Mouse (Mus musculus) heart, adult 18-20 months (tissue): ENCODE measurements at regions not wholly inside any gene's neighbourhood (a gene's known extent, or its start where the extent isn't known, plus 50 kb on each side); places are given as distances from the start of the nearest gene placed in this dataset.

Experiments used
- DNase-seq, 2 experiments: peaks; one replicate each; pipeline ENCODE4 v3.0.0; 2021 to 2022; ENCODE audit warnings: mixed read lengths in 1 of 2

DNA sequence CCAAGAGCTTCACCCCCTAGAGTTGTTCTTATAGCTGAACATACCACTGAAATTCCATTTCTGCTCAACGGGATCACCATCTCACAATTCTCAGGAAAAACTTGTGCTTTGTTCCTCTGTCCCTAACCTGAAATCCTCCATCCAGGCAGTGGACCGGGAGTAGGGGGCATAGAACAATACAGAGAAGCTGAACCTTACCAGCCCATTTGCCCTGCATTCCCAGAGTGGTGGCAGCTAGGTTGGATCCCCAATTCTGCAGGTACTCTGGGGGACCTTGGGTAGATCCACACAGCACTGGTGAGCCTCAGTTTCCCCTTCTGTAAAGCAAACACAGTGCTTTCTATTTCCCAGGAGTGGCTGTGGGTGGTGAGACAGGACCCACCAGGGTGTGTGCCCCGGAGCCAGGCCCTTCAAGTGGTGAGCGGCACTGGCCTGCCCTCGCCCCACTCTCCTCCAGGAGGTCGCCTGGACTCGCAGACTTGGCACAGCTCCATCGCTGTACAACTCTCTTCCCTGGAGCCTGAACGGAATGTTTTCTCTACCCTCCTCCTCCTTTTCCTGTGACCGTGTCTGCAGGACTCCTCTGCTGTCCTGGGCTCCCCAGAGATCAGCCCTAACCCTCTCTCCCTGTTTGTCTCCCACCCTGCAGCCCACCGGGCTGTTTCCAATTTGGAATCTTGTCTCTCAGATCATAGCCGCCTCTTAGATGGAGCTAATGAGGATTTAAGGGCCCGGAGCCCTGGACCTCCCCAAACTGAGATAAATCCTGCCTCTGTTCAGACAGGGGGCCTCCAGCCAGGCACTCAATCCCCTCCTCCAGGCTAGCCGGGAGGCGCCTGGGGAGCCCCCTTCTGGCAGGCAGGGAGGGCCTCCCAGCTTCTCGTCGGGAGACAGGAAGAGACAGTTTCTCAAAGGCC lies 52.3 kb upstream of the Cux1 start:
- peak; percentile 19 to 39 for DNase-seq

DNA sequence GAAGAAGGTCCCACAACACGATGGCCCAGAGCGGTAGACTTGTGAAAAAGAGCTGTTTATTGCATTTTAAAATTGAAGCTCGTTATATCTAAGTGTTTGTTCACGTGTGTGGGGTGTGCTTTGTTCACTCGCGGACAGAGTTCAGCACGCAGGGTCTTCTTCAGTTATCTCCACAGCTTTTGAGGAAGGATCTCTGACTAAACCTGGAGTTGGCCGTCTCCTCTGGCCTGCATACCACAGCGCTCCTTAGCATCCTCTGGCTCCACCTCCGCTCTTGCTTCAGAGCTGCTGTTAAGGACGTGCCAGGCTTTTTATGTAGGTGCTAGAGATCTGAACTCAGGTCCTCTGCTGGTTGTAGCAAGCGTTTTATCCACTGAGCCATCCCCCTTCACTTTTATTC lies 52.9 kb upstream of the Cux1 start:
- no peak for DNase-seq

DNA sequence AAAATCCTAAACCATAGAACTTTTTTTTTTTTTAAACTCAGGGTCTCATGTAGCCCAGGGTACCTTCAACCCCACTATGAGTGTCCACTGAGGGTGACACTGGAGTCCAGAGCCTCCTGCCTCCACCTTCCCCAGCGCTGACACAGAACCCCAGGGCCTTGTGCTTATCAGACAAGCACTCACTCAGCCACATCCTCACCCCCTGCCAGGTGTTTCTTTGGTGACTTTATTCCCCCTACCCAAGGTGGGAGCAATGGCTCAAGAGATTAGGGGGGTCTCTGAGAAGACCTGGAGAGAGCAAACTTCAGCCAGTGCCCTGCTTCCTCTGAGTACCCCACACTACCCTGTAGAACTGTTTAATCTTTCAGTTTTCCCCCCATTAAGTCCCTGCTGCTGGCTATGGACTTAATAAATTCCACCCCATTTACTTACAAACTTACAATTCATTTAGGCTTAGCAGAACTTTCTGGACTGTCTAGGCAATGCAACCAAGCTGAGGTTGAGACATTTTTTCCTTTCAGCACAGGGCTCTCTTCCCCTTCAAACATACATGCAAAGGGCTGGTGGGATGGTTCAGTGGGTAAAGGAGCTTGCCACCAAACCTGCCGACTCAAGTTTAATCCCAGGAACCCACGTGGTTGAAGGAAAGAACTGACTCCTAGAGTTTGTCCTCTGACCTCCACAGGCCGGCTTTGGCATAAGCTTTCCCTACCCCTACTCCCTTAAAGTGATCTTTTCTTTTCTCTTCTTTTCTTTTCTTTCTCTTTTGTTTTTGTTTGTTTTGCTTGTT lies 54.2 kb upstream of the Cux1 start:
- DNase-seq, result no peak

DNA sequence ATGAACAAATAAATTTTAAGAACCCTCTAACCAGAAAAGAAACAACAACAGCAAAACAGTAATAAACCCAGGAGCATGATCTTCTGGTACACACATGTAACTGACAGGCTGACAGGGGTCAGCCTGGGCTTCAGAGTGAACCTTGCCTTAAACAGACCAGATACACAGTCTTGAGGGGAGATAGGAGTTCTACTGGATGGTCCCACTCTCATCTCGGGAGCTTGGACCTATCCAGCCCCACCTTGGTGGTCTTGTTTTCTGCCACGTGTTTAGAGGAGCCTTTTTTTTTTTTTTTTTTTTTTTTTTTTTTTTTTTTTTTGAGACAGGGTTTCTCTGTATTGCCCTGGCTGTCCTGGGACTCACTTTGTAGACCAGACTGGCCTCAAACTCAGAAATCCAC lies 54.9 kb upstream of the Cux1 start:
- DNase-seq, result no peak

DNA sequence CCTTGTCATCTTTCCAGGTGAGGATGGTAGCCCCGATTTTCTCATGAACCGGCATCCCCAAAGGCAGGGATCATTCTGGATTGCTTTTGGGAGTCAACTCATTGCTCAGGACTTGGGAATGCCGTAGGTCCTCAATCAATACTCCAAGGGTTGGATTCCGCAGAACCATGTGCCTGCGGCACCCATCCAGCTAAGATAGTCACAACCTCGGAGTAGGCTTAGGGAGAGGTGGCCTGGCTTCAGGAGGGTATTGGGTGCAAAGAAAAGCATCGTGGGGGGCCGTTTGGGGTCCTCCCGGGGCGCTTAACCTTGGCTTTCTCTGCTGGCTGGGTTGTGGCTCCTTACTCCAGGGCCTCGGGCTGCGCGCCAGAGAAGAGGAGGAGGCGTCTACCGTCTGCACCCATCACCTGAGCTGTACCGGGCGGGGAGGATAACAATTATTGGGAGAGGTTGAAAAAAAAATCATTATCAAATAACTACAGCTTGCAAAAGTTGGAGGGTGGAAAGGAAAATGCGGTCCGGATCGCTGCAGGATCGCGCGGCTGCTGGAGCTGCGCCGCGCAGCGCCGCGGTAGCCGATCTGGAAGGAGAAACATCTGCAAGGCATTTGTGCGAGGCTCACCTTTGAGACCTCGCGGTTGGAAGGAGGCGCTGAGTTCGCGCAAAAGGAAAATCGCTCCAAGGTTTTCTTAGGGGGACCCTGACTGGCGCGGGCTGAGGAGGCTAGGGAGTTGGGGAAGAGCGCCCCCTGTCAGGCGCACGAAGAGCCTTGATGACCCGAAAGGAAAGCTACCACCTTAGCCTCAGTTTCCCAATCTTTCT lies 55.6 kb upstream of the Cux1 start:
- DNase-seq, result peak; percentile 63 to 85

DNA sequence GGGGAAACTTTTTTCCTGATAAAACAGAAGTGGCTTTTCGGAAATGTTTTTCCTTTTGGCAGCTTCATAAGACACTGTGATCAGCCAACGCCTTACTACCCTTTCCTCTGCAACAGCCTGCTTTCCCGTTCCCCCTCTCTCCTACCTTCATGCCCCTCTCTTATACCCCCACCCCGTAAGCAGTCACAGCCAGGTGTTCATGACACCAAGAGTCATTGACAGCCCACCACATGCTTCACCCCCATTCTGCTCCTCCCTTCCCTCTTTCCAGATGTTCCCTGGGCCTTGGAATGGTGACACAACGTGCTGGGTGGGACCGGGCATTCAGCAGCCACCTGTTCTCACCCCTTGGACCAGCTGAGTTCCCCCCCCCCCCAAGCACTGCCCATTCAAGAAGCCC lies 56.5 kb upstream of the Cux1 start:
- DNase-seq, result no peak

DNA sequence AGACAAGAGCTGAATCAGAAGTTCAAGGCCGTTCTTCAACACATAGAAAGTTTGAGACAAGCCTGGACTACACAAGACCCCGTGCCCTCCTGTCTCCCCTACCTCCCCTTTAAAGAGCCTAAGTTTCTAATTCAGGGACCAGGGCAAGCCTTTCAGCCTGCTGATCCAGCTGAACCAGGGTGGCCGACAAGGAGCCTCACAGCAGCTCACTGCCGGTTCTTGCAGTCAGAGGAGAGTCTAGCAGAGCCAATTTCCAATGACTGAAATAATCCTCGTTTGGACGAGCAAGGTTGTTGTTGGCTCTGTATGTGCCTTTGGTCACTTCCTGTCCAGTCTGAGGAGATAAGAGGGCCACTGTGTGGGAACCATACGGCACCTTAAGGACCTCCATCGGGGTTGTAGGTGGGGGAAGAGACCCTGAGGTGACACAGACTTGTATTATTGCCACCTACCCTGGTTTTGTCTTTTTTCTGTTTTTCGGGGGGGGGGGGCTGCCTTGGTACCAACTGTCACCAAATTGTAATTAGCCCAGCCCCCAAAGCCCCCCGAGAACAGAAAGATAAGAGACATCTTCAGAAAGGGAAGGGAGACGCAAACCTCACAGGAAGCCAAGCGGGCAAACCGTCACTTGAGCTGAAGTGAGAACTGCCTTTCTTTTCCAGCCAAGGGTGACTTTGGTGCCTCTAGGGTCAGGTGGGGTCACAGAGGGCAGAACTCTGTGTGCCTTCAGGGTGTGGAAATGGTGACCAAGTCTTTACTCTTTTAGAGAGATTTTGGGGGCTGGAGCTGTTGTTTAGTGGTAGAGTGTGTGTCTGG lies 58.1 kb upstream of the Cux1 start:
- DNase-seq, result no peak

DNA sequence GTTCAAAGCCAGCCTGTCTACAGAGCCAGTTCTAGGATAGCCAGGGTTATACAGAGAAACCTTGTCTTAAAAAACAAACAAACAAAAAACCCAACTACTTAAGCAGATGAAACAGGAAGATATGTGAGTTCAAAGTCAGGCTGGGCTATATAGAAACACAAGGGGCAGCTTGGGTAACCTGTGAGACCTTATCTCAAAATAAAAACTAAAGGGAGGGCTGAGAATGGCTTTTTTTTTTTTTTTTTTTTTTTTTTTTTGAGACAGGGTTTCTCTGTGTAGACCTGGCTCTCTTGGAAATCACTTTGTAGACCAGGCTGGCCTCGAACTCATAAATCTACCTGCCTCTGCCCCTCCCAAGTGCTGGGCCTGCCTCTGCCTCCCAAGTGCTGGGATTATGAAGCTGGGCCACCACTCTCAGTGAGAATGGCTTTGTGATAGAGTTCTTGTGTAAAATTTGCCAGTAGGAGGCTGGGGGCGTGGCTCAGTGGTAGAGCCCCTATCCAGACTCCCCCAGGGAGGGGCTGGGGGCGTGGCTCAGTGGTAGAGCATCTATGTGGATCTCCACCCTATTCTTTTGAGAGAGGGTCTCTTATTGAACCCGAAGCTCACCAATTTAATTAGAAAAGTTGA lies 59.0 kb upstream of the Cux1 start:
- no peak for DNase-seq

DNA sequence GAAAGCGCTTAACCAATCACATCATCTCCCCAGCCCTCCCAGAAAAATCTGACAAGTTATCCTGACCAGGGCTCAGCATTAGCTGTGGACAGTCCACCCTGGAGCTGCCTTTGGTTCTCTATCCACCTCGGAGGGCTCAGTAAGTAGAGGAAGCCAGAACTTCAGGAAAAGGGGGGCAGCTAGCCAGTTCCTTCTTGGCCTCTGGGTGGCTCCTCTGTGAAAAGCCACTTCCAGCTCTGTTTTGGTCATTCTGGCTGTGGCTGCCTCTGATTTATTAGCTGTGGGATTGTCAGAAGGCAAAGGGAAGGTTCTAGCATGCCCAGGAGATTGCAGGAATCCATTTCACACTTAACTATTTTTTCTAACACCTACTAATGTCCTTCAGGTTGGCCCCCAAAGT lies 59.6 kb upstream of the Cux1 start:
- DNase-seq, result peak in 1 of 2 experiments; percentile 12

DNA sequence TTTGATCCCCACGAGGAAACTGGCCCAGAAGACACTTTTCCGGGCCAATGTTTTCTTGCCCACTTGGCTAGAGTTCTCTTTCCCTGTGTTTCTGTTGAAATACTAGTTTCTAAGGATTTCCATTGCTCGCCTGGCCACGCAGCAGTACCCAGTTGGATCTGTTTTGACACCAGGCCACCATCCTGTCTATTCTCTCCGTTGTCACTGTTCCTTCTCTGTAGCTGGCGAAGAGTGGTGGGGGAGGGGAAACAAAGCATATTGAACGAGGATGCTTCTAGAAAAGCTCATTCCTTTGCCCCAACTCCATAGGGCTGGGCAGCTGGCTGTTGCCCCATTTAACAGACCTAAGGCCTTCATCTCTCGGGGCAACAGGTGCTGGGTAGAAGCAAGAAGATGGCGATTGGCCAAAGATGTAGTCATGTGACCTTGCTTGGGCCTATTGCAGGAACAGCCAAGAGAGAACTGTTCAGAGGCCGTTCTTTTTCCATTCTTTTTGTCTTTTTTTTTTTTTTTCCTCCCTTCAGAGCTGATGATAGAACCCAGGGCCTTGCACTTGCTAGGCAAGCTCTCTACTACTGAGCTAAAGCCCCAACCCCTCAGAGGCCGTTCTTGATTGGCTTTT lies 60.5 kb upstream of the Cux1 start:
- DNase-seq, result peak; percentile 34 to 48

DNA sequence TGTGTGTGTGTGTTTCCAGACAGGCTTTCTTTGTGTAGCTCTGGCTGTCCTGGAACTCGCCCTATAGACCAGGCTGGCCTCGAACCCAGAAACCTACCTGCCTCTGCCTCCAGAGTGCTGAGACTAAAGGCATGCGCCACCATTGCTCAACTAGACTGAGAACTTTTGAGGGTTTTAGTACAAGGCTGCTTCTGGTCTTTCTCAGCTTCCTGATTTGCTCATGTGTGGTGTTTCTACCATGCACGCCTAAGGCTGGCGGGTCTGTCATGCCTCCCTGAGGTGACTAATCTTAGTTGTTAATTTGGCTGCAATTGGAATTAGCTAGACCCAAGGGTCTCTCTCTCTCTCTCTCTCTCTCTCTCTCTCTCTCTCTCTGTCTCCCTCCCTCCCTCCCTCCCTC lies 61.2 kb upstream of the Cux1 start:
- no peak for DNase-seq

DNA sequence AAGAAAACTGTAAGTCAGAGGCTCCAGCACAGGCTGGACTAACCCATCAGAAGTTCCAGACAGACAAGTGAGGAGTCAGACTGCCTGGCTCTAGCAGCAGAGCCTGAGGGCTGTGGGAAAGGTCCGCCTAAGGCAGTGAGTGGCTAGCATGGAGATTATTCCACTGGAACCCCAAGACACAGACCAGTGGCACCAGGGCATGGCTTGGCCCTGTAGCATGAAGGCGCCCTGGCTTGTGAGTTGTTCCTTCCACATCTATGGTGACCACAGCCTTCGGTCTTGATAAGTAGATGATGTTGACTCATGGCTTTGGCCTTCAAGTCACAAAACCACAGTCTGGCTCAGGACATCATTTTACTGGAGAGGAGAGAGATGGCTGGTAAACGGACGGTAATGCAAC lies 60.7 kb upstream of the Myl10 start:
- no peak for DNase-seq

DNA sequence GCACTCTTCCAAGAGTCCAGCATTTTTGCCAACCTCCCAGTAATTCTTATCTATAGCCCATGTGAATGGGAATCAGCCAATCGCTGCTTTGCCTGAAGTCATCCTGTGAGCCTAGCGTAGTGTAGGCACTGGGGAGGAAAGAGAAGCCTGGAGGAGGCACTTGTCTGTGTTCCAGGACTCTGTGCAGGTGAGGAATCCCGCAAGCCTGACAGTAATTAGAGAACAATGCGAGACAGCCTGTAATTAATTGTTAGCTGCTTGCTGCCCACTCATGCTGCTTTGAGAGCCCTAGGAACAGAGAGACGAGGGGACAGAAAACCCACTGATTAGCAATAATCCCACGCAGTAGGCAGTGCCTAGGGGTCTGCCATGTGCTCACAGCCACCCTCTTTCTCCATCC lies 59.0 kb upstream of the Myl10 start:
- DNase-seq, result no peak

DNA sequence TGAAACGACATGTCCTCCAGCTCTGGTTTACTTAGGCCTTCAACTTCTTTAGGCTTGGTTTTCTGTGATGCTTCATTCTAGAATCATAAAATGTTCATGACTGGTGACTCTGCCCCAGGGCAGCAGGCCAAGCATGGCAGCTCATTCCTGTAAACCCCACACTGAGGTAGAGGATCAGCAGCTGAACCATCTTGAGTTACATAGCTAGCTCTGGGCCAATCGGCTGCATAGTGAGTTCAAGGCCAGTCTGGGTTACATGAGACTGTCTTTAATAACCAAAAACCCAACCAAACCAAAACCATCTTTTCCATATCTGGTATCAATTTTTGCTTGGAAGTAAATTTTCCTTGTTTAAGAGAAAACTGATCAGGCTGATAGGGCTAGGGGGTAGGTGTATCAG lies 57.8 kb upstream of the Myl10 start:
- DNase-seq, result no peak

DNA sequence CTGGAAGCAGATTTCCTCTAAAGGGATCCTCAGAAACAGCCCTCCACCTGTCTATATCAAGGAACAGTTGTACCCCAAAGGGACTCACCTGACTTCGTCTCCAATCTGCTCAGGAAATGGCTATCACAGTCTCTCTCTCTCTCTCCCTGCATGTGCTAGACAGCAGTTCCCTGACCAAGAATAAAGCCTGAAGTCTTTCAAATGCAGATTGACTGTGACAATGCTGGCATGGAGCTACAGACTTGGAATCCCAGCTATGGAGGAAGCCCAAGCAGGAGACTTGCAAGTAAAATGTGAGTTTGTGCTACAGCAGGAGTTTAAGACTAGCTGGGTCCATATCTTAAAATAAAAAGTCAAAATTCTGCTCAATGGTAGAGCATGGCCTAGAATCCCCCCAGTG lies 56.5 kb upstream of the Myl10 start:
- DNase-seq, result no peak

DNA sequence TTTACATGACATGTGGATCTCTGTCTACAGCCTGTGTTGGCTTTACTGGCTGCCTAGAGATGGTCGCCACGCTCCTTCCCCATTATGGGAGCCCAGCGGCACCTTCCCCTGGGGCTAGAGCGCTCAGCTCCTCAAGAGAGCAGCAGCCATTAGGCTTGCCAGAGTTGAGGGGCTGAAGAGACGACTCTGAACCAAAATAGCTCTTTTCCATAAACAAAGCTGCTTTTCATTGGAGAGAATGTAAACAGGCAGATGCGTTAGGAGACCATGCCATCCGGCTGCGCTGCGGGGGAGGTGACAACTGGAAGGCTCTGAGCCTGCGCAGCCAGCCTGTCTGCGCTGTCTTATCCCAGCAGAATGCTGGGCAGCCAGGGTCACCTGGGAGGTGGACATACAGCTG lies 55.1 kb upstream of the Myl10 start:
- DNase-seq, result no peak

DNA sequence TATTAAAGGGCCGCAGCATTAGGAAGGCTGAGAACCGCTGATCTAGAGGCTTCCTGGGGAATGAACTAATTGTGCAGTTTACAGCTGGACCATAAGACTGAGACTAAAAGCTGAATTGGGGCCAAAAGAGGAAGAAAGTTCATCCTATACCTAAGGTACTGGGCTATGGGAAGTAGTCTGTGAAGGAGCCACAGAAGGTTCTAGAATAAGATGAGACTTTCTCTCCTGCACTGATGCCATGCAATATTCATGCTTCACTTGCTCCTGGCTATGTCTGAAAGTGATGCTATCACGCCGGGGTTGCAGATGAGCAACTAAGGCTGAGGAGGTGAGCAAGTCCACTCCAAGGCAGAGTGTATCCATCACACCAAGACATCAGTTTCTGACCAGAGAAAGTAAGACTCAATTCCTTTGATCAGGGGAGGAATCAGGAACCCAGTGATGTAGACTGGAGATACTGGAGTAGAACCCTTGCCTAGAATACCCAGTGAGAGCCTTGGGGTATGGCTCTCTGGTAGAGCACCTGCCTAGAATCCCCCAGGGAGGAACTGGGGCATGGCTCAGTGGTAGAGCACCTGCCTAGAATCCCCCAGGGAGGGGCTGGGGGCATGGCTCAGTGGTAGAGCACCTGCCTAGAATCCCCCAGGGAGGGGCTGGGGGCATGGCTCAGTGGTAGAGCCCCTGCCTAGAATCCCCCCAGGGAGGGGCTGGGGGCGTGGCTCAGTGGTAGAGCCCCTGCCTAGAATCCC lies 51.9 kb upstream of the Myl10 start:
- no peak for DNase-seq

DNA sequence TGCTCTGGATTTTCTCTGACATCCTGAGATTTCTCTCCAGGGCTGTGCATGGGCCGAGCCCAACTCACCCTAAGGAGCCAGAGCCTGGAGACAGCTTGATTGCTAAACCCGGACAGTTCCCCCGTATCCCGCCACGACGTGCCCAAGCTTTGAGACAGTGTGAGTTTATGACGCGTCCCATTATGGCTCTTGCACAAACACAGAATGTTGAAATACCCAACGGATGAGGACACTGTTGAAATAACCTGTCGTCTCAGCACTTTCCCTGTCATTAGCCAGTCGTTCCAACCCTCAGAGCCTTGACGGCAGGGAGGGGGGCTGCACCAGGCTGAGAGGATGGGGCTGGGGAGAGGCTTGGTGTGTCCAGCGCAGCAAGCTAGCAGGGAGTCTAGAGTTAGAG lies 50.7 kb upstream of the Myl10 start:
- no peak for DNase-seq
